Mouse (Mus musculus) neural tube, embryonic 10.5 days (tissue): Measurements from ENCODE around the gene Commd4.
"Not testable (repeated sequence)": the region's sequence is repeated elsewhere in the genome, so short reads cannot be mapped to it uniquely, and the experiment has no call there.

Source experiments
- DNase-seq: peaks from one replicate; pipeline ENCODE4 v3.0.0-alpha.2; 2017; ENCODE audit warnings: low spot score; ENCODE audit errors: extremely low spot score

The Commd4 gene

GRCm38 (mm10) chr9:57158013-57158470, at the start of gene Commd4:
Gene Commd4, minus strand, starts transcription at chr9:57158331.
- peak; percentile 95 for DNase-seq

GRCm38 (mm10) chr9:57206896-57207295, 48.8 kb upstream of the Commd4 start:
- no peak for DNase-seq

GRCm38 (mm10) chr9:57203571-57203970, 45.4 kb upstream of the Commd4 start:
- not testable (repeated sequence) for DNase-seq

- DNase-seq, result no peak
Observed at GRCm38 (mm10) chr9:57202981-57203380, 44.9 kb upstream of the Commd4 start.

GRCm38 (mm10) chr9:57197414-57197813, 39.3 kb upstream of the Commd4 start:
- DNase-seq, result no peak

GRCm38 (mm10) chr9:57196708-57197107, 38.6 kb upstream of the Commd4 start:
- no peak for DNase-seq

GRCm38 (mm10) chr9:57168411-57168810, 10.3 kb upstream of the Commd4 start:
- DNase-seq, result no peak

- DNase-seq, result no peak
Observed at GRCm38 (mm10) chr9:57166173-57166572, 8.0 kb upstream of the Commd4 start.

- DNase-seq, result no peak
Observed at GRCm38 (mm10) chr9:57163137-57163536, 5.0 kb upstream of the Commd4 start.

GRCm38 (mm10) chr9:57162496-57162895, 4.4 kb upstream of the Commd4 start:
- DNase-seq, result no peak

- DNase-seq, result no peak
Observed at GRCm38 (mm10) chr9:57158506-57158905, 375 bp upstream of the Commd4 start.

- no peak for DNase-seq
Observed at GRCm38 (mm10) chr9:57157499-57157898, 632 bp downstream of the Commd4 start.

GRCm38 (mm10) chr9:57156823-57157222, 1.3 kb downstream of the Commd4 start:
- no peak for DNase-seq

- DNase-seq, result no peak
Observed at GRCm38 (mm10) chr9:57156383-57156782, 1.7 kb downstream of the Commd4 start.

GRCm38 (mm10) chr9:57152331-57152730, 5.8 kb downstream of the Commd4 start:
- DNase-seq, result no peak

GRCm38 (mm10) chr9:57150192-57150591, 7.9 kb downstream of the Commd4 start:
- DNase-seq, result no peak

GRCm38 (mm10) chr9:57149021-57149420, 9.1 kb downstream of the Commd4 start:
- DNase-seq, result no peak

GRCm38 (mm10) chr9:57148144-57148878, 9.8 kb downstream of the Commd4 start, which contains the start of gene Neil1:
Gene Neil1, minus strand, starts transcription at chr9:57148305.
- DNase-seq, result peak; percentile 82

GRCm38 (mm10) chr9:57147205-57148143, 10.7 kb downstream of the Commd4 start:
- DNase-seq, result peak; percentile 25

- DNase-seq, result no peak
Observed at GRCm38 (mm10) chr9:57146451-57147066, 11.6 kb downstream of the Commd4 start.

- no peak for DNase-seq
Observed at GRCm38 (mm10) chr9:57144830-57145229, 13.3 kb downstream of the Commd4 start.

GRCm38 (mm10) chr9:57143212-57143611, 14.9 kb downstream of the Commd4 start:
- DNase-seq, result no peak
